Mouse (Mus musculus): Measurements from ENCODE around the gene Akap12. TPM values are rescaled to one million over a fixed set of nuclear protein-coding genes. Genes with fewer than 3 reads are reported as not detected.

The Akap12 gene
- 1 to 10 TPM in 1 of 2 experiments, under 1 TPM in 1; 0.95 to 3.5 TPM for total RNA-seq (2023)

GRCm38 (mm10) chr10:4266041-4266930 is at the start of gene Akap12:
Akap12 (plus strand) TSS chr10:4266380.

GRCm38 (mm10) chr10:4387701-4388383 is 121.7 kb downstream of the Akap12 start, which contains the start of gene Zbtb2:
Zbtb2 (minus strand) TSS chr10:4388108.

Other genes with a start within 250 kb of the Akap12 start
- 10 to 100 TPM; 15.3 to 15.5 TPM for gene Zbtb2, start 121.7 kb downstream of the Akap12 start, total RNA-seq (2023)
- gene Rmnd1, start 166.0 kb downstream of the Akap12 start, total RNA-seq (2023): 10 to 100 TPM; 17.3 to 17.9 TPM
- 10 to 100 TPM; 14.1 to 15.0 TPM for gene Armt1, start 166.1 kb downstream of the Akap12 start, total RNA-seq (2023)
- under 1 TPM; 0.31 to 0.46 TPM for gene Ccdc170, start 216.1 kb downstream of the Akap12 start, total RNA-seq (2023)